Mouse (Mus musculus): ENCODE measurements around the gene Fsd1. TPM values are rescaled to one million over a fixed set of nuclear protein-coding genes. Genes with fewer than 3 reads are reported as not detected.

Gene Fsd1
- polyA plus RNA-seq, 1 experiment from 2014 or later: 66.5 TPM

- WGBS: 77% methylated on average over 20 of the region's 20 CpGs
- no peaks in the 10 kb centered on the region for H3K9me3 ChIP-seq (ENCODE audit: control insufficient read depth, low read length)
- no peaks in the 10 kb centered on the region for H3K27me3 ChIP-seq (ENCODE audit: control insufficient read depth, insufficient read depth, low read length)
- H3K4me2 ChIP-seq (replicated peaks; ENCODE audit: low read depth, low read length): no peak overlapping the region
- peaks cover 21% of the 10 kb centered on the region for H3K36me3 ChIP-seq (ENCODE audit: control insufficient read depth, insufficient read depth, low read length)
- H3K4me1 ChIP-seq (replicated peaks; ENCODE audit: control insufficient read depth, insufficient read depth, low read length): peaks cover 3% of the 10 kb centered on the region; the same call in 1 of the 2 replicates
- no peak overlapping the region for H3K27ac ChIP-seq (ENCODE audit: low read depth, low read length)
- ATAC-seq (ENCODE audit: low FRiP score) (peak; percentile 22; the same call in 1 of the 2 replicates), DNase-seq (ENCODE audit: low spot score) (no peak)
- H3K4me3 ChIP-seq (ENCODE audit: low read depth, low read length): no peak overlapping the region
- H3K9ac ChIP-seq (ENCODE audit: low read depth, low read length): no peak overlapping the region
Measured at GRCm38 (mm10) chr17:56018347-56019131, 32.2 kb downstream of the Fsd1 start.

- Histone ChIP-seq H3K4me2 (replicated peaks; ENCODE audit: low read depth, low read length) (no peak overlapping the region), H3K27ac (ENCODE audit: low read depth, low read length) (no peak overlapping the region), H3K4me3 (ENCODE audit: low read depth, low read length) (no peak overlapping the region), H3K9ac (ENCODE audit: low read depth, low read length) (no peak overlapping the region), H3K36me3 (ENCODE audit: control insufficient read depth, insufficient read depth, low read length) (peaks cover 21% of the 10 kb centered on the region), H3K9me3 (ENCODE audit: control insufficient read depth, low read length) (no peaks in the 10 kb centered on the region), H3K4me1 (replicated peaks; ENCODE audit: control insufficient read depth, insufficient read depth, low read length) (peaks cover 3% of the 10 kb centered on the region; the same call in 1 of the 2 replicates), H3K27me3 (ENCODE audit: control insufficient read depth, insufficient read depth, low read length) (no peaks in the 10 kb centered on the region)
- WGBS: 96% methylated on average over 6 of the region's 6 CpGs
- ATAC-seq (ENCODE audit: low FRiP score) (no peak), DNase-seq (ENCODE audit: low spot score) (no peak)
Measured at GRCm38 (mm10) chr17:56020400-56021084, 34.2 kb downstream of the Fsd1 start.

GRCm38 (mm10) chr17:56021161-56021910 is 35.0 kb downstream of the Fsd1 start:
- peaks cover 16% of the 10 kb centered on the region for H3K36me3 ChIP-seq (ENCODE audit: control insufficient read depth, insufficient read depth, low read length)
- H3K4me1 ChIP-seq (replicated peaks; ENCODE audit: control insufficient read depth, insufficient read depth, low read length): peaks cover 3% of the 10 kb centered on the region; the same call in 1 of the 2 replicates
- no peak overlapping the region for H3K9ac ChIP-seq (ENCODE audit: low read depth, low read length)
- DNase-seq (ENCODE audit: low spot score): no peak
- H3K4me2 ChIP-seq (replicated peaks; ENCODE audit: low read depth, low read length): no peak overlapping the region
- no peak overlapping the region for H3K4me3 ChIP-seq (ENCODE audit: low read depth, low read length)
- H3K27ac ChIP-seq (ENCODE audit: low read depth, low read length): peak overlapping the region; percentile 13; the same call in 1 of the 2 replicates
- H3K9me3 ChIP-seq (ENCODE audit: control insufficient read depth, low read length): no peaks in the 10 kb centered on the region
- WGBS: 91% methylated on average over 4 of the region's 4 CpGs
- ATAC-seq (ENCODE audit: low FRiP score): no peak
- H3K27me3 ChIP-seq (ENCODE audit: control insufficient read depth, insufficient read depth, low read length): no peaks in the 10 kb centered on the region

- DNase-seq (ENCODE audit: low spot score) (no peak), ATAC-seq (ENCODE audit: low FRiP score) (peak; percentile 22; the same call in 1 of the 2 replicates)
- WGBS: 53% methylated on average over 2 of the region's 2 CpGs
- peaks cover 10% of the 10 kb centered on the region for H3K36me3 ChIP-seq (ENCODE audit: control insufficient read depth, insufficient read depth, low read length)
- no peak overlapping the region for H3K4me3 ChIP-seq (ENCODE audit: low read depth, low read length)
- no peak overlapping the region for H3K9ac ChIP-seq (ENCODE audit: low read depth, low read length)
- no peak overlapping the region for H3K4me2 ChIP-seq (replicated peaks; ENCODE audit: low read depth, low read length)
- peak overlapping the region; percentile 13; the same call in 1 of the 2 replicates for H3K27ac ChIP-seq (ENCODE audit: low read depth, low read length)
- H3K4me1 ChIP-seq (replicated peaks; ENCODE audit: control insufficient read depth, insufficient read depth, low read length): peaks cover 3% of the 10 kb centered on the region; the same call in 1 of the 2 replicates
- H3K9me3 ChIP-seq (ENCODE audit: control insufficient read depth, low read length): no peaks in the 10 kb centered on the region
- H3K27me3 ChIP-seq (ENCODE audit: control insufficient read depth, insufficient read depth, low read length): no peaks in the 10 kb centered on the region
Measured at GRCm38 (mm10) chr17:56022131-56022988, 36.1 kb downstream of the Fsd1 start.

- DNase-seq (ENCODE audit: low spot score): no peak
- Histone ChIP-seq H3K27me3 (ENCODE audit: control insufficient read depth, insufficient read depth, low read length) (no peaks in the 10 kb centered on the region), H3K4me2 (replicated peaks; ENCODE audit: low read depth, low read length) (no peak overlapping the region), H3K9me3 (ENCODE audit: control insufficient read depth, low read length) (no peaks in the 10 kb centered on the region), H3K4me1 (replicated peaks; ENCODE audit: control insufficient read depth, insufficient read depth, low read length) (peaks cover 3% of the 10 kb centered on the region; the same call in 1 of the 2 replicates), H3K4me3 (ENCODE audit: low read depth, low read length) (no peak overlapping the region), H3K36me3 (ENCODE audit: control insufficient read depth, insufficient read depth, low read length) (peaks cover 5% of the 10 kb centered on the region), H3K27ac (ENCODE audit: low read depth, low read length) (no peak overlapping the region), H3K9ac (ENCODE audit: low read depth, low read length) (no peak overlapping the region)
- WGBS: 77% methylated on average over 4 of the region's 4 CpGs
- ATAC-seq (ENCODE audit: low FRiP score): no peak
Measured at GRCm38 (mm10) chr17:56022989-56023290, 36.6 kb downstream of the Fsd1 start.

GRCm38 (mm10) chr17:56023386-56023785 is 37.1 kb downstream of the Fsd1 start:
- Histone ChIP-seq H3K9me3 (ENCODE audit: control insufficient read depth, low read length) (no peaks in the 10 kb centered on the region), H3K9ac (ENCODE audit: low read depth, low read length) (no peak overlapping the region), H3K4me3 (ENCODE audit: low read depth, low read length) (no peak overlapping the region), H3K36me3 (ENCODE audit: control insufficient read depth, insufficient read depth, low read length) (peaks cover under 1% of the 10 kb centered on the region; the same call in 1 of the 2 replicates), H3K27me3 (ENCODE audit: control insufficient read depth, insufficient read depth, low read length) (no peaks in the 10 kb centered on the region), H3K4me2 (replicated peaks; ENCODE audit: low read depth, low read length) (no peak overlapping the region), H3K4me1 (replicated peaks; ENCODE audit: control insufficient read depth, insufficient read depth, low read length) (peaks cover 3% of the 10 kb centered on the region; the same call in 1 of the 2 replicates), H3K27ac (ENCODE audit: low read depth, low read length) (0 out of 2 replicates have a peak overlapping the region, but pooled peaks have one; percentile 3)
- ATAC-seq (ENCODE audit: low FRiP score) (no peak), DNase-seq (ENCODE audit: low spot score) (no peak)
- WGBS: 86% methylated on average over 5 of the region's 5 CpGs

GRCm38 (mm10) chr17:56024476-56024875 is 38.2 kb downstream of the Fsd1 start:
- H3K27ac ChIP-seq (ENCODE audit: low read depth, low read length): no peak overlapping the region
- H3K4me2 ChIP-seq (replicated peaks; ENCODE audit: low read depth, low read length): no peak overlapping the region
- H3K27me3 ChIP-seq (ENCODE audit: control insufficient read depth, insufficient read depth, low read length): no peaks in the 10 kb centered on the region
- ATAC-seq (ENCODE audit: low FRiP score) (no peak), DNase-seq (ENCODE audit: low spot score) (no peak)
- no peaks in the 10 kb centered on the region for H3K9me3 ChIP-seq (ENCODE audit: control insufficient read depth, low read length)
- H3K9ac ChIP-seq (ENCODE audit: low read depth, low read length): no peak overlapping the region
- H3K4me3 ChIP-seq (ENCODE audit: low read depth, low read length): no peak overlapping the region
- peaks cover 3% of the 10 kb centered on the region; the same call in 1 of the 2 replicates for H3K4me1 ChIP-seq (replicated peaks; ENCODE audit: control insufficient read depth, insufficient read depth, low read length)
- 81% methylated on average over 2 of the region's 2 CpGs for whole genome bisulfite sequencing
- H3K36me3 ChIP-seq (ENCODE audit: control insufficient read depth, insufficient read depth, low read length): peaks cover 1% of the 10 kb centered on the region; the same call in 1 of the 2 replicates

- ATAC-seq (ENCODE audit: low FRiP score): no peak
- no peaks in the 10 kb centered on the region for H3K9me3 ChIP-seq (ENCODE audit: control insufficient read depth, low read length)
- H3K27ac ChIP-seq (ENCODE audit: low read depth, low read length): no peak overlapping the region
- peaks cover 2% of the 10 kb centered on the region; the same call in 1 of the 2 replicates for H3K36me3 ChIP-seq (ENCODE audit: control insufficient read depth, insufficient read depth, low read length)
- no peak overlapping the region for H3K4me3 ChIP-seq (ENCODE audit: low read depth, low read length)
- DNase-seq (ENCODE audit: low spot score): no peak
- no peak overlapping the region for H3K9ac ChIP-seq (ENCODE audit: low read depth, low read length)
- H3K4me2 ChIP-seq (replicated peaks; ENCODE audit: low read depth, low read length): no peak overlapping the region
- peaks cover 3% of the 10 kb centered on the region; the same call in 1 of the 2 replicates for H3K4me1 ChIP-seq (replicated peaks; ENCODE audit: control insufficient read depth, insufficient read depth, low read length)
- H3K27me3 ChIP-seq (ENCODE audit: control insufficient read depth, insufficient read depth, low read length): no peaks in the 10 kb centered on the region
- WGBS: 84% methylated on average over 5 of the region's 5 CpGs
Measured at GRCm38 (mm10) chr17:56024931-56025330, 38.6 kb downstream of the Fsd1 start.

Measured in hindbrain, embryonic 11.5 days (tissue).